Mouse (Mus musculus): ENCODE results near the gene Scyl3. TPM values are rescaled to one million over a fixed set of nuclear protein-coding genes. Genes with fewer than 3 reads are reported as not detected.

Gene Scyl3
- total RNA-seq, 2 experiments from 2014 or later: 22.1 to 22.9 TPM

- no peak overlapping the region for H3K4me3 ChIP-seq
- H3K27ac ChIP-seq: no peak overlapping the region
- no peak for DNase-seq (ENCODE audit: low spot score in 2 of 2)
- TF ChIP-seq CTCF (conservative IDR thresholded peaks at IDR 0.05): no peak
Observed at GRCm38 (mm10) chr1:163992371-163992770, 63.5 kb downstream of the Scyl3 start.

GRCm38 (mm10) chr1:163994173-163994720, 65.3 kb downstream of the Scyl3 start:
- no peak overlapping the region for H3K27ac ChIP-seq
- no peak for TF ChIP-seq CTCF (conservative IDR thresholded peaks at IDR 0.05)
- H3K4me3 ChIP-seq: peak overlapping the region; percentile 91
- no peak for DNase-seq (ENCODE audit: low spot score in 2 of 2)

GRCm38 (mm10) chr1:163994721-163995608, 66.1 kb downstream of the Scyl3 start, which contains the start of the genes BC055324 and Mettl18:
TSS of gene BC055324 (minus strand) at chr1:163994796.
TSS of gene Mettl18 (plus strand) at chr1:163994889.
- TF ChIP-seq CTCF (conservative IDR thresholded peaks at IDR 0.05): peak; percentile 61
- peak; percentile 88 to 90 for DNase-seq (ENCODE audit: low spot score in 2 of 2)
- H3K4me3 ChIP-seq: peak within 1 kb of the TSS; percentile 91
- H3K27ac ChIP-seq: peak within 1 kb of the TSS; percentile 91

GRCm38 (mm10) chr1:163995609-163995913, 66.7 kb downstream of the Scyl3 start:
- no peak for TF ChIP-seq CTCF (conservative IDR thresholded peaks at IDR 0.05)
- no peak for DNase-seq (ENCODE audit: low spot score in 2 of 2)
- H3K4me3 ChIP-seq: peak overlapping the region; percentile 91
- no peak overlapping the region for H3K27ac ChIP-seq

GRCm38 (mm10) chr1:164001831-164002452, 73.0 kb downstream of the Scyl3 start:
- no peak for TF ChIP-seq CTCF (conservative IDR thresholded peaks at IDR 0.05)
- Histone ChIP-seq H3K27ac (no peak overlapping the region), H3K4me3 (no peak overlapping the region)
- DNase-seq (ENCODE audit: low spot score in 2 of 2): no peak

- TF ChIP-seq CTCF (conservative IDR thresholded peaks at IDR 0.05): no peak
- Histone ChIP-seq H3K4me3 (no peak overlapping the region), H3K27ac (no peak overlapping the region)
- no peak for DNase-seq (ENCODE audit: low spot score in 2 of 2)
Observed at GRCm38 (mm10) chr1:164004311-164004710, 75.4 kb downstream of the Scyl3 start.

Other genes with a start within 250 kb of the Scyl3 start
- gene Mettl11b, start 203.9 kb upstream of the Scyl3 start, total RNA-seq (2021): 1 to 10 TPM; 3.8 to 4.4 TPM
- gene Kifap3, start 149.5 kb upstream of the Scyl3 start, total RNA-seq (2021): 100 to 1,000 TPM; 168 to 180 TPM
- gene BC055324, start 65.7 kb downstream of the Scyl3 start, total RNA-seq (2021): under 1 TPM; 0.66 to 0.95 TPM
- gene Mettl18, start 65.8 kb downstream of the Scyl3 start, total RNA-seq (2021): 1 to 10 TPM; 6.9 to 7.8 TPM
- gene Sele, start 119.1 kb downstream of the Scyl3 start, total RNA-seq (2021): not detected
- gene Sell, start 132.9 kb downstream of the Scyl3 start, total RNA-seq (2021): under 1 TPM in 1 of 2 experiments, not detected in 1; 0.07 TPM
- not detected for gene Selp, start 186.2 kb downstream of the Scyl3 start, total RNA-seq (2021)
- under 1 TPM; 0.37 to 0.92 TPM for gene F5, start 222.7 kb downstream of the Scyl3 start, total RNA-seq (2021)

All from layer of hippocampus, adult 2 months (tissue).